Mouse (Mus musculus) liver, embryonic 14.5 days (tissue): ENCODE results near the gene H2-Q1.
"Not testable (repeated sequence)": the region's sequence is repeated elsewhere in the genome, so short reads cannot be mapped to it uniquely, and the experiment has no call there.

Experiments used
- CTCF ChIP-seq: IDR thresholded peaks from 2 replicates; pipeline ENCODE4 v1.5.1; 2016; ENCODE audit warnings: antibody characterized with exemption, low read depth, control low read depth
- EP300 ChIP-seq: IDR thresholded peaks from 2 replicates; pipeline ENCODE4 v1.6.1; 2016; ENCODE audit warnings: antibody characterized with exemption, low read depth

- TF ChIP-seq CTCF, EP300: not testable (repeated sequence)
These were observed 15.3 kb upstream of the H2-Q1 start for GRCm38 (mm10) chr17:35304921-35305320.
